Mouse (Mus musculus): Measurements from ENCODE around the gene Mknk2. TPM values are rescaled to one million over a fixed set of nuclear protein-coding genes. Genes with fewer than 3 reads are reported as not detected.

Gene Mknk2
- polyA plus RNA-seq, 2 experiments from 2014 or later: 37.3 to 51.7 TPM

DNA sequence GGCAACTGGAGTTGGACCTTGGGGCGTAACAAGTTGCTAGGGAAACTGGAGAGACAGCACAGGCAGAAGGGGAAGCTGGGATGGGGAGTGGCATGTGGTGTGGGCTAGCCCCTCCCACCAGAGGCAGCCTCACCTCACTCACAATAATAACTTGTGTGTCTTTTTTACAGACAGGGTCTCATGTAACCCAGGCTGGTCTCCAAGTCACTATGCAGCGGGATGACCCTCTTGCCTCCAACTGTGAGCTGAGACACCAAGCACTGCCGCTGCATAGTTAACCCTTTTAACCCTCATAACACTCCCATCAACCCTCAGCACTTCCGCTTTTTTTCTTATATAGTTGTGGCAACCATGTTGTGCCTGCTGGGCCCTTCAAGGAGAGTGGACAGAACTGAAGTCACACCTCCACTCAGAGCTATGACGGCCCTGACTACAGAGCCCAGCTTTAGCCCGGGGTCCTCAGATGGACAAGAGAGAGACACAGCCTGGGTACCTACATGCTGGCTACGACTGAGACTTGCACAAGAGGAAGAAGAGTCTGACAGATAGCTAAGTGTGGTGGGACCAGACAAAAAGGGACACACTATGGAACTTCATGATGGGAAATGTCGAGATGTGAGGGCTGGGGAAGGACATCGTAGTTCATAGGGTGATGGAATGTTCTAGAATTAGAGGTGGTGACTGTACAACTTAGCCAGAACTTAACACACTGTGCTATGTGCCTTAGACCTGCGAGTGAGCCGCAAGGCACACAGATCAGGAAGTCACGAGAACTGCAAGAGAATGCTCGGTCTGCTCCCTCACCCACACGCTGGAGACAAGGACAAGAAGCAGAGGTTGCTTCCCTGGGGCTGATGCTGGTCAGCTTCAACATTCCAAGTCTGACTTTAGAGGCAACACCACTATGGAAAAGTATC, 14.6 kb upstream of the Mknk2 start:
- ATAC-seq: peak; percentile 14

DNA sequence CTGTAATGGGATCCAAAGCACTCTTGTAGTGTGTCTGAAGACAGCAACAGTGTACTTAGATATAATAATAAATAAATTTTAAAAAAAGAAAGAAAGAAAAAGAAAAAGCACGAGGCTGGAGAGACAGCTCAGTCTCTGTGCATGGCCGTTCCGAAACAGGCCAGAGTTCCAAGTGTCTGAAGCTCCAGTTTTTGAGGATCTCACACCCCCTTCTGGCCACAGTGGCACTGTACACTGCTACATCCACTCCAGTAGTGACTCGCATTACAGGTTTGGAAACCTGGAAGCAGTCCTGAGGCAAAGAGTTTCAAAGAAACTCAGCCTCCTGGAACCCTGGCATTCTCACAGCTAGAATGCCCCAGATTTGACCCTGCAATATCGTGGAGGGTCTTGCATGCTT, 9.9 kb upstream of the Mknk2 start:
- peak; percentile 28 for ATAC-seq

DNA sequence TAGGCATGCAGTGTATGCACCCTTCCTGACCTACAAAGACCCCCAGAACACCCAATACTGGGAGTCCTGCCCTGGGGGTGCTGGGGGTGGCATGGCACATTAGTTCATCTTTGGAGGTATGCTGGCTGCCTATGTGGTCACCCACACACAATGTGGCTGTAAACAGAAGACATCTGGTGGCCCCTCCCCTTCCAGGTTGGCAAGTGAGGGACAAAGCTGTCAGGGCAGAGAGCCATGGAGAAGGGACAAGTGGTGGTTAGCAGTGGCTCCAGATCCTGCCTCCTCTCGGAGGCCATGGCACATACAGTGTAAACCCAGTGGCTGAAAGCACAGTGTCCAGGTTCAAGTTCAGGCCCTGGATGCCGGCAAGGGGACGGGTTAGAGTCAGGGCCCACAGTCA, 8.7 kb upstream of the Mknk2 start:
- no peak for ATAC-seq

DNA sequence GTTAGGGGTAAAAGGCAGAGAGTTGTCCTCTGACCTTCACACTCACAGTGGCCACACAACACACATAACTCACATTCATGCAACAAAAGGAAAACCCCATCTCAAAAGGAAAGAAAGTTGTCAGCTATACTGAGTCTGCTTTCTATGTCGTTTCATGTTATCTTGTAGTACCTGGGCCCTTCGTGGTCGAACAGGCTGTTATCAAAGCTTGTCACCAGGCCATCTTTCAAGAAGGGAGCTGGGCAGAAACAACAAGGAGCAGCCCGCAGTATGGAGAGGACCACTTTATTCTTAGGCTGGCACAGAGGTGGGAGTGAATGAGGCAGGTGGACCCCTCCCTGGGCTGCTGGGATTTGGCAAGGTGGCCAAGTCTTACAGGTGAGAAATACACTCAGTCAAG, 7.1 kb upstream of the Mknk2 start:
- ATAC-seq: no peak

DNA sequence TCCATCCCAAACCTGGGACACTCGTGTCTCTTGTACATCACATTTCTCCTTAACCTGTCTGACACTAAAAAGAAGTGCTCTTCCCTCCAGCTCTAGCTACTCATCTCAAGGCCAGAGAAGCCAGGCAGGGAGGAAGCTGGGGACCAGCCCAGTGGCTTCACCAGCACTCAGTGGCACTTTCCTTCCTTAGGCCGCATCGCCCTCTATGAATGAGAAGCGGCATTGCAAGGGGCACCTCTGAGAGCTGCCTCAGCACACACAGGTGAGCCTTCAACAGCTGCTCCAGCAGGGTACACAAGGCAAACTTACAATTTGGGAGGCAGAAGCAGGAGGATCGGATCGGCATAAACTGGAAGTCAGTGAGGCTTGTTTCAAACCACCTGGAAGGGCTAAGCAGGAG, 6.3 kb upstream of the Mknk2 start:
- ATAC-seq: peak; percentile 66

DNA sequence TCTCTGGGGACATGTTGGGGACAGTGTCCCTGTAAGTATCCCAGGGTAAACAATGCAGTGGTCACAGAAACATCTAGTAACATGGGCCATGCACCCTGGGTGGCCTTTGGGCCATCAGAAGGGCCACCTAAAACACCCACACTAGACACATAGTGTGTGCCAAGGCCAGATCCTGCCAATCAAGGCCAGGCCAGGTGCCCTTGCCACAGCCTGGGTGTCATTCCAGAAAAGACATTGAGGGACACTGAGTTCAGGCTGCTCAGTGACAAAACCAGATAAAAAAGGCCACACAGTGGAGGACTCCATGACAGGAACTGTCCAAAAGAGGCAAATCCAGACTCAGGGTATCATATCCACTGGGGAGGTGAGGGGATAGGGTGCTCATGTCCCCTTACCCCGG, 5.7 kb upstream of the Mknk2 start:
- ATAC-seq: no peak

DNA sequence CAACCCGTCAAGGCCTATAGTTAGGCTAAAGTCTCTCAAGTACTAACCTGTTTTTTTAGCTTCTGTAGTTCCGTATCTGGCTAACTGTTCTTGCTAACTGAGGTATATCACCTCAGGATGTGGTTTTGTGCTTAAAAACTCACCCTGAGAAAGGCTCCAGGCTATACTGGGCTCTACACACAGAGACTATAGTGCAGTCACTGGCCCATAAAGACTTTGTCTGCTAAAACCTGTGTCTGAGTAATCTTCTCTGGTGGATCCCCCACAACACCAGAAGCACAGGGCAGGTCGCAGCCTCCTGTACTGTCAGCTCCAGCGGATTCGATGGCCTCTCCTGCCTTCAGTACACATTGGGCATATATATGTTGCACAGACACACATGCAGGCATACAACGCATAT, 4.1 kb upstream of the Mknk2 start:
- peak; percentile 53 for ATAC-seq

DNA sequence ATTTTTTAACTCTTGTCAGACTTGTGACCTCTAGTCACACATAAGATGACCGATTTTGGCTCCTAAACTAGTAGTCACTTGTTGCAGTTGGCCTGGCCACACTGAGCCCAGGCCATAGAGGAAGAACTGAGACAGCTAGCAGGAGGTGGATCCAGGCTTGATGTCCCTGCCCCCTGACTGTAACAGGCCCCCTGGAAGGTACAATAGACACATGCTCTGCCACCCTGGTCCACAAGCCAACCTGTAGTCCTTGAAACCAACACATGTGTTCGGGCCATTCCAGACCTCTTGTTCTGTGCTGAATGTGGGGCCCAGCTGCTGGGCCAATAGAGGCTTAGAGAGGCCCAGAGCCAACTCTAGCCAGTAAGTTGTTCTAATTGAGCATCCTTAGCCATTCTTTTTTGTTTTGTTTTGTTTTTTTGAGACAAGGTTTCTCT, 2.4 kb upstream of the Mknk2 start:
- ATAC-seq: no peak

DNA sequence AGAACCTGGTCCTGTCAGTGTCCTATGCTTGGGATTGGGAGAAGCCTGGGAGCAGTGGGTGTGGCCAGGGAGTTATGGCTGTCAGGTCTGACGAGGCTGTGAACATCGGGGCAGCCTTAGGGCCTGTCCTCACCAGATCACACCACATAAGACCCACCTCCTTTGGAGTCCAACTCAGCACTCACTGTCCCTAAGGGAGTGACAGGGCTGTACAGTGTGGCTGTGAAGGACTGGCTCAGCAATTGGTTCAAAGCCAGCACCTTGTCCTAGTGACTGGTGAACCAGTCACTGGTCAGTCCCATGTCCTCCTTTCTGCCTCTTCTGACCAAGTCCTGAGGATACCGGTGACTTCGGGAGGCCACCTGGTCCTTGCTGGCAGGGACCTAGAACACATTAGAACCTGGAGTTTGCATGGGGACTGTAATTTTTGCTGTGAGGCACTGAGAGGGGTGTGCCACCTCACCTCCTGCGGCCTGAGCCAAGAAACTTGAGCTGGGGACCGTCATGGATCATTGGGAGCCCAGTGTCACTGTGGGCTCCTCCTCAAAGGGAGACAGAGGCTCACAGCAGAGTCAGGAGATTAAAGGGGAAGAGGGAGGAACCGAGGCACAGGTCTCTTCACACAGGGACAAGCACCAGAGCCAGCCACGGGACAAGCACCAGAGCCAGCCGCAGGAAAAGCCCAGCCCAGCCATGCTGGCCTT, 1.8 kb upstream of the Mknk2 start:
- ATAC-seq: no peak

DNA sequence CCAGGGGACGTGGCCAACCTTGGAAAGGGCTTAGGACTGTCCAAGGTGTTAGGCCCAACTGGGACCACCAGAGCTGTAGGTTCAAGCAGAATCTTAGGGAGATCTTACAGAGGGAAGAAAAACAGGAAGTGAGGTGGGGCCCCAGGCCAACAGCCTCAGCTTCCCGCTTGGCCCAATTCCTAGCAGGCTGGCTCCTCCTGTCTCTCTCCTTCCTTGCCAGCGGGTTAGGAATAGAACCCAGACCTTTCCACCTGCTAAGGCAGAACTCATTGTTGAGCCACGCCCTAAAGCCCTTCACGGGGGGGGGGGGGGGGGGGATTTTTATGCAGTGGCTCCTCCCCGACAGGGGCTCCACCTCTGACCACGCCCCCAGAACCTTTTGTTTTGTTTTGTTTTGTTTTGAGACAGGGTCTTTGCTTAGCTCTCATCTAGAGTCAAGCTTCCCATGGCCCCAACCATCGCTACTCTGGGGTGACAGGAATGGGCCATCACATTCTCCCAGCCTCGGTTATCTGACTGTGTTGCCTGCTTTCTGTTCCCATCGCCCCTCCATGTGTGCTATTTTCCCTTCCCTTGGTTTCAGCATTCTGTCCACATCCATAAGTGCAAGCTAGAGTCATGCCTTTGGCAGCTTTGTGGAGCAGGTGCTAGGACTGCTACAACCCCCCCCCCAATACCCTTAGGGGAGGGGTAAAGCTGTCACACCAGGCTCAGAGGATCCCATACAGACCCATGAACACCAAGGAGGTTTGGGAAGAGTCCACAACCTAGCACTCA, 877 bp upstream of the Mknk2 start:
- ATAC-seq: no peak

DNA sequence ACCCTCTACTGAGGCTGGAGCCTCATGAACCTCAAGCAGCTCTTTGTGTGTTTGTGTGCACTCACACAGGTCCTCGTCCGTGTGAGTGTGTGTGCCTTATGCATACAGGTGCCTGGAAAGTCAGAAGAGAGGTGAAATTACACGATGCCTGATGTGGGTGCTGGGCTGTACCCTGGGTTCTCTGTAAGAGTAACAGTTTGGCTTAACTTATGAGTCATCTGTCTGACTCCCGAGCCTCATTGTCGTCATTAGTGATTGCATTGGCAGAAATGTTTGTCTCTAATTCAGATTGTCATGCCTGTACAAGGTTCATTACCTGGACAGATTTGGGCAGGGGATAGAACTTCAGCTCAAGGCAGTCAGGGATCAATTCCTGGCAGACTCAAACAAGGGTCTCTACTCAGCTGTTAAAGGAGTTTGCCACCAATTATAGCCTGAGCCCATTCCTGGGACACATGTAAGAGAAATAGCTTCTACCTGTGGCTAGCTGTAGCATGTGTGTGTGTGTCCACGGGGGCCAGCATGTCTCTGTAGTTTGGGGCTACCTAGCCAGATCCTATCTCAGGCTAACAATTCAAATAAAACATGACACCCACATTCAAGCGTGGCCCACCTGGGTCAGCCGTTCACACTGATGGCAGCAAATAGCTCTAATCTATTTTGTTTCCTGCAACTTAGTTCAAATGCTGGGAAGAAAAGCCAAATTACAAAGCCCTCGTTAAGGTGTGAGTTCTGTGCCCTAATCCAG, 610 bp downstream of the Mknk2 start:
- ATAC-seq: peak; percentile 28

DNA sequence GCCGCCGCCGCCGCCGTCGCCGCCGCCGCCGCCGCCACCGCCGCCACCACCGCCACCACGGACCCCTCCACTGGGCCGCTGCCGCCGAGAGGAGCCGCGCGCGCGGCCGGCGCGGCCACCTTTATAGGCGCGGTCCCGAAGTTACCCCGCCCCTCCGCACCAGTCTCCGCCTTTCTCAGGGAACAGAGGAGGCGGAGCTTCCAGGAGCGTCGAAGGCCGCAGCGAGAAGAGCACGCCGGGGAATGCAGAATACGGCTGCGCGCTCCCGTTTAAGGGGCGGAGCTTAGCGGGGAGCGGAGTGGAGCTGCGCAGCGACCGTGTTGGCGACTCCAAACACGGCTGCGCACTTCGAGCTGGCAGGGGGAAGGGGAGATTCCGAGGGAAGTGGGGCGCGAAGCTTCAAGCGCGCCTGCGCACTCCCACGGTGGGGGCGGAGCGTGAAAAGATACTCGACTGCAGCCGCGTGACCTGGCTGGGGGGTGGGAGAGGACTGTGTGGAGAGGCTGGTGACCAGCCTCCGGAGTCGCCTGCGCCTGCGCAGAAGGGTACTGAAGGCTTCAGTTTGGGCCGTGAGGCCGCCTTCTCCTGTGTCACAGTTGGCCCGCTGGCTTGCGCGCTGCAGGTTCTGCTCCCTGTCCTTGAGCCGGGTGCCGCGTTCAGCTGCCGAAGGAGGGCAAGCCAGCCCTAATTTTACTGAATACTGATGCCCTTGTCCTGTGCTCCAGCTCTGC, 1.5 kb downstream of the Mknk2 start:
- ATAC-seq: peak; percentile 71

DNA sequence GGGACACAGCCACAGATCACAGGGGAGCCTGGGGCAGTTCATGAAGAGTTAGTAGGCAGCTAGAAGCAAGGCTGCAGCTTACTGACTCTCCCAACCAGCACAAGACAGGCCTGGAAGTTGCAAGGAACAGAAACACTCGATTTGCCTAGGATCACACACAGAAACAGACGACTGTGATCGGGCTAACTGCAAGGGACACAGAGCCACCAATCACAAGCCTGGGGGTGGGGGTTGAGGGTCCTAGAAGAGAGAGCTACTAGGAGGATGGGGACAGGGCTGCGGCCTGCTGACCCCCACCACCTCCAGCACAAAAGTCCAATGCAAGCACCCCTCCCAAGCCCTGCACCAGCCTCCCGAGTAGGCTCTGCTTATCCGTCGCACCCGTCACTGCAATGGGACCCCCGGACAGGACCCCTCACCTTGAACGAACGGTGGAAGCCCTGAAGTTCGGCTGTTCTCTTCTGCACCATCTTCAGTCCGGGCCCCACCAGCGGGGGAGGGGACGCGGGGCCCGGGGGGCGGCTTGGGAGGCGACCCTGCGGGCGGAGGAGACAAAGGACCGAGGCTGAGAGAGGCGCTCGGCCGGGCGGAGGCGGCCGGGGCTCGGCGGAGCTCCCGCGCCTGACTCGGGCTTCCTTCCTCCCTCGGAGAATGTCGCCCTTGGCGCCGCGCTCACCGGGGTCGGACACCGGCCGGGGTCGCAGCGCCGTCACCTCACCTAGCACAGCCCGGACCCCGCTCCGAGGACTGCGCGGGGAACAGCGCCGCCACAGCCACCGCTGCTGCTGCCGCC, 2.3 kb downstream of the Mknk2 start:
- ATAC-seq: no peak

DNA sequence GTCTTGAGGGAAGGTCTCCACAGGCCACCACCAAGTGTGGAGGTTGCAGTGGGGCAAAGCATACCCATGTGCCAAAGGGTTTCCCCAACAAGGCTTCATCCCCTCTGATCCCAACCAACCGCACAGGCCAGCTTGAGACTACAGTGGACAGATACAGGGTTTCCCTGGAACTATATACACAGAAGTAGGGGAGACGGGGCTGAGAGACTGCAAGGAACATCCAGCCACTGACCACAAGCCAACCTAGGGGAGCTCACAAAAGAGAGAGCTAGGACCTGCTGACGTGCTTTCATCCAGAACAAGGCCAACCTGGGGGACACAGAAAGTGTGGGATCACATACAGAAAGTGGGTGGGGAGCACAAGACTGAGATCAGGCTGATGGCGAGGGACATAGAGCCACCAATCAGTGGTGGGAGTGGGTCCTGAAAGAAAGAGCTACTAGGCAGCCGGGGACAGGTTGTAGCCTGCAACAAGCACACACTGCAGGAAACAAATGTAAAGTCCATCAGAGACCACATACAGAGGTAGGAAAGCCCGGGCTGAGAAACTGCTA, 3.0 kb downstream of the Mknk2 start:
- ATAC-seq: no peak

DNA sequence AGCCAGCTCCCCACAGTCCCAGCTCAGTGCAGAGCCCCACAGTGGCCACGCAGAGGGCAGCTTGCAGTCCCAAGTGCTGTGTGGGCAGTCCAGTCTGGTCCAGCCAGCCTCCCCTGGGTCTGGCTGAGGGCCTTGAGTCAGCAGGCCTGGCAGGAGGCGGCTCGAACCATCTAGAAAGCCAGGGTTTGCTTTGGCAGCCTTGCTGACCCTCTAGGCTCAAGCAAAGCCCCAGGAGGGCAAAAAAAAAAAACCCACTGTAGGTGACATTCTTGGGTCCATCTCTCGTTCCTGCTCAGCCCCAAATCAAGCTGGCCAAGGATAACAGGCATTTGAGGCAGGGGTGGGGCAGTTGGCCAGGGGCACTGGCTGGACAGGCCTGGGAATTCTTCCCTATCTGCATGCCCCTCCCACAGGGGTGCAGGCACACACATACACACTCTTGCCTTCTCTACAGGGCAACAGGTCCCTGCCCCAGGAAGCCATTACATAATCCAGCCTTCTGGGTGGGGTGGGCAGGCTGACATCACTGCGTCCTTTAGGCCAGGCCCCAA, 3.7 kb downstream of the Mknk2 start:
- ATAC-seq: no peak

DNA sequence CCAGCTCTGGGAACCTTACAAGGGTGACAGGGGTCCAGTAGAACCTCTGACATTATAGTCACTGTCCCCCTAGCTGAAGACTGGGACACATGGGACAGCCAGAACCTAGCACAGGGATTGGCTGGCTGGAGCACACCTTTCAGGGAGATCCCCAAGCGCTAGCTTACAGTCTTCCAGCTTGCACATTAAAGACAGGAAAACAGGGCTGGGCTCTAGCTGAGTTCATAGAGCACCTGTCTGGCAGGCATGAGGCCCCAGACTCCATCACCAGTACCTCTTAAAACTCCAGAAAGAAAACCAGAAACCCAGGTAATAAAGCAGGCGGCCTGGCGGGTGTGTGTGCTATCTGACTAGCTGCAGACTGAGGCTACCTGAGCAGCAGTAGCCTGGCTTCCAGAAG, 4.2 kb downstream of the Mknk2 start:
- ATAC-seq: no peak

DNA sequence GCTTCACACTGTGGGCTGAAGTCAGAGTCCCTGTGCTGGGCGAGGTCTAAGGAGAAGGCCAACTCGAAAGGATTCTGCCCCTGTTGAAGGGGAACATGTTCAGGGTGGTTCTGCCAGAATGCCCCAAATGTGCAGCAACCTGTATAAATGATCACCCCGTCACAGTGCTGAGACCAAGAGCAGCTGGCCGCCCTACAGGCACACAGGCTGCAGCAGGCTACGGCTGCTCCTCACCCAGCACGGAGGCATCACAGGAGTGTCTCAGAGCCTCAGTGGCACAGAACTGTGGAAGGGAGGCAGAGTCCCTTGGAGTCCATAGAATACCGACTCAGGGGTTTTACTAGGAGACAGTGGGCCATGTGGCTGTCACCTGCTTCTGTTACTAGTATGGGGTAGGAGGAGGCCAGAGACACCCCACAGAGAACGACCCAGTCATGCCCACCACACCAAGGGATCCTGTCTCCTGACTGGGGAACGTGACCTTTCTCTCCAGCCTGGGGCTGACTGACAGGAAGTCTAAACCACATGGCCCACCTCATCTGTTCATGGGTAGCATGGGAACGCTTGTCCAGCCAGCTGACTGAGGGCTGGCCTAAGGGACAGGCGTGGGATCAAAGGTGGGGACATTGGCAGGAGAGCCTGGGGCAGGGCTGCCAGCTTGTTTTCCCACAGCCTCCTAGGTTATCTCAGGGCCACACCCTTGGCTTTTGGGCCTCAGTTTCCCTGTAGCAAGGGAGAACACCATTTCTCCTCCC, 5.8 kb downstream of the Mknk2 start:
- ATAC-seq: no peak

DNA sequence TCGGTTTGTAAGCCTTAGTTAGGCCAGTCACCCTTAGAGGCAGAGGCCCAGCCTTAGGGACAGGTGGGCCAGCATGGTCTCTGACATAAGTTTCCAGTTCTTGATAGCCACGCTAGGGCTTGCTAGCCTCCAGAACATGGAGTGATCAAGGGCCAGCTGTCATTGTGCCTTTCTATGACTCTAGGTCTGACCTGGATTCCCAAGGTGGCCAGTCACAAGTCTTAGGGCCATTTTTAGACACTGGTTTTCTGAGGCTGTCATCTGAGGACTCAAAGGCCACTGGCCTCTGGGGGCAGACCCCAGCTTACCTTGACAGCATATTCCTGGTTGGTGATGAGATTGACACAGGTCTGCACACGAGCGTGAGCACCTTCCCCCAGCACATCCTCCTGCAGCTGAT, 6.7 kb downstream of the Mknk2 start:
- ATAC-seq: no peak

DNA sequence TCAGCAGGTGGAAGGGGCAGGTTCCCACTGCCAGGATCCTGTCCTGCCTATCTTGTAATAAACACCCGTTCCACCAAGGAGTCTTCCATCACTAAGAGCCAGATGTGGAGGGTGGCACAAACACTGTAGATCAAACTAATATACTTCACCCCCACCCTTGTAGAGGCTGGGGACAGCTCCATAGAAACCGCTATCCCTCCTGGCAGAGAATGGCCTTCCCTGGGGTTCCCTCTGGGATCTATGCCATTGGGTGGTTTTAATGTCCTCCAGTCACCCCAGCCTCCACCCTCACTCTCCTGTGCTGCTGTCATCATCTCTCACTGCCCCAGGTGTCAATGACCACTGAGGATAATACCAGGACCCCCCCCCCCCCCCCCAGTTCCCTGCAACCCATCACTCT, 7.4 kb downstream of the Mknk2 start:
- no peak for ATAC-seq

Measured in CD4-positive, CD25-positive, alpha-beta regulatory T cell, adult 4 months (primary cell).